Mouse (Mus musculus): Measurements from ENCODE around the gene Tbx15.

DNA sequence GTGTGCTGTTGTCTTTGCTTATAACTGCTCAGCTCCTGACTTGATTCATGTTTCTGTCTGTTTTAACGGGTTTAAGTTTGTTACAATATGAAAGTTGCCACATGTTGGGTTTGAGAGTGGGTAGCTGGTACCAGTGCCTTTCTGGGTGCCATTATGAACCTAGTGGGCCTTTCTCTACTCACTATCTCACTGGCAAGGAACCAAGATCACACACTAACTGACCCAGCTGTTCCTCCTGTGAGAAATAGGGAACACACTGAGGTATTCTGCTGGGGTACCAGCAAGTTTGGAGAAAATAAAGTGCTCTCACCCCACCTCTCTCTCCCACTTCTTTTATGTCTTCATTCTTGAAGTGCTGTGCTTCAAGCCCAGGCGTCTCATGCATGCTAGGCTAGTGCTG is 50.7 kb downstream of the Tbx15 start:
- no peak for TF ChIP-seq GATA1 (IDR thresholded peaks at IDR 0.05; ENCODE audit: borderline replicate concordance, low read length)
- no peak for TF ChIP-seq CTCF (IDR thresholded peaks at IDR 0.05; ENCODE audit: low read depth, low read length)
- no peak for TF ChIP-seq TAL1 (conservative IDR thresholded peaks at IDR 0.05; ENCODE audit: low read depth, low read length)

Measured in G1E (cell line).